Mouse (Mus musculus): ENCODE measurements at regions not wholly inside any gene's neighbourhood (a gene's known extent, or its start where the extent isn't known, plus 50 kb on each side); places are given as distances from the start of the nearest gene placed in this dataset.

- no peak for DNase-seq (ENCODE audit: extremely low spot score in 1 of 2, low spot score in 1 of 2)
Measured at GRCm38 (mm10) chr4:152763116-152763515, 285.4 kb upstream of the Kcnab2 start.

GRCm38 (mm10) chr4:152762576-152762975 is 284.9 kb upstream of the Kcnab2 start:
- no peak for DNase-seq (ENCODE audit: extremely low spot score in 1 of 2, low spot score in 1 of 2)

- no peak for DNase-seq (ENCODE audit: extremely low spot score in 1 of 2, low spot score in 1 of 2)
Measured at GRCm38 (mm10) chr4:152757191-152757590, 279.5 kb upstream of the Kcnab2 start.

GRCm38 (mm10) chr4:152756535-152756934 is 278.9 kb upstream of the Kcnab2 start:
- peak in 1 of 2 experiments; percentile 27 for DNase-seq (ENCODE audit: extremely low spot score in 1 of 2, low spot score in 1 of 2)

- DNase-seq (ENCODE audit: extremely low spot score in 1 of 2, low spot score in 1 of 2) = no peak
Measured at GRCm38 (mm10) chr4:152755756-152756155, 278.1 kb upstream of the Kcnab2 start.

GRCm38 (mm10) chr4:152744366-152744765 is 266.7 kb upstream of the Kcnab2 start:
- DNase-seq (ENCODE audit: extremely low spot score in 1 of 2, low spot score in 1 of 2) = no peak

- no peak for DNase-seq (ENCODE audit: extremely low spot score in 1 of 2, low spot score in 1 of 2)
Measured at GRCm38 (mm10) chr4:152733017-152733416, 255.3 kb upstream of the Kcnab2 start.

- peak; percentile 28 to 46 for DNase-seq (ENCODE audit: extremely low spot score in 1 of 2, low spot score in 1 of 2)
Measured at GRCm38 (mm10) chr4:152731988-152732387, 254.3 kb upstream of the Kcnab2 start.

- no peak for DNase-seq (ENCODE audit: extremely low spot score in 1 of 2, low spot score in 1 of 2)
Measured at GRCm38 (mm10) chr4:152731082-152731720, 253.5 kb upstream of the Kcnab2 start.

GRCm38 (mm10) chr4:152729421-152729820 is 251.8 kb upstream of the Kcnab2 start:
- no peak for DNase-seq (ENCODE audit: extremely low spot score in 1 of 2, low spot score in 1 of 2)

GRCm38 (mm10) chr4:152725881-152726280 is 248.2 kb upstream of the Kcnab2 start:
- no peak for DNase-seq (ENCODE audit: extremely low spot score in 1 of 2, low spot score in 1 of 2)

- DNase-seq (ENCODE audit: extremely low spot score in 1 of 2, low spot score in 1 of 2) = peak in 1 of 2 experiments; percentile 16
Measured at GRCm38 (mm10) chr4:152725423-152725822, 247.8 kb upstream of the Kcnab2 start.

- DNase-seq (ENCODE audit: extremely low spot score in 1 of 2, low spot score in 1 of 2) = no peak
Measured at GRCm38 (mm10) chr4:152724741-152725140, 247.1 kb upstream of the Kcnab2 start.

GRCm38 (mm10) chr4:152724026-152724425 is 246.4 kb upstream of the Kcnab2 start:
- no peak for DNase-seq (ENCODE audit: extremely low spot score in 1 of 2, low spot score in 1 of 2)

GRCm38 (mm10) chr4:152720528-152720927 is 242.9 kb upstream of the Kcnab2 start:
- DNase-seq (ENCODE audit: extremely low spot score in 1 of 2, low spot score in 1 of 2) = no peak

- DNase-seq (ENCODE audit: extremely low spot score in 1 of 2, low spot score in 1 of 2) = no peak
Measured at GRCm38 (mm10) chr4:152719416-152720127, 241.9 kb upstream of the Kcnab2 start.

GRCm38 (mm10) chr4:152710339-152710738 is 232.7 kb upstream of the Kcnab2 start:
- no peak for DNase-seq (ENCODE audit: extremely low spot score in 1 of 2, low spot score in 1 of 2)

- no peak for DNase-seq (ENCODE audit: extremely low spot score in 1 of 2, low spot score in 1 of 2)
Measured at GRCm38 (mm10) chr4:152700217-152700616, 222.5 kb upstream of the Kcnab2 start.

- peak in 1 of 2 experiments; percentile 21 for DNase-seq (ENCODE audit: extremely low spot score in 1 of 2, low spot score in 1 of 2)
Measured at GRCm38 (mm10) chr4:152697247-152697960, 219.7 kb upstream of the Kcnab2 start.

GRCm38 (mm10) chr4:152691735-152692134 is 214.1 kb upstream of the Kcnab2 start:
- no peak for DNase-seq (ENCODE audit: extremely low spot score in 1 of 2, low spot score in 1 of 2)

GRCm38 (mm10) chr4:152691302-152691701 is 213.6 kb upstream of the Kcnab2 start:
- no peak for DNase-seq (ENCODE audit: extremely low spot score in 1 of 2, low spot score in 1 of 2)
